Mouse (Mus musculus): ENCODE data around the gene Lhfpl3.
A peak's percentile ranks its signal among the peaks of the same experiment; 100 is the strongest.
"Not testable (repeated sequence)": the region's sequence is repeated elsewhere in the genome, so short reads cannot be mapped to it uniquely, and the experiment has no call there.

Lhfpl3 gene

GRCm38 (mm10) chr5:22745885-22746532 lies at the start of gene Lhfpl3:
TSS of gene Lhfpl3 (plus strand) at chr5:22746059.
- no peak for DNase-seq

GRCm38 (mm10) chr5:22706271-22706670 lies 39.6 kb upstream of the Lhfpl3 start:
- DNase-seq, result not testable (repeated sequence)

GRCm38 (mm10) chr5:22745529-22745884 lies 352 bp upstream of the Lhfpl3 start:
- no peak for DNase-seq

GRCm38 (mm10) chr5:22746533-22747021 lies 718 bp downstream of the Lhfpl3 start:
- no peak for DNase-seq

- no peak for DNase-seq
Measured at GRCm38 (mm10) chr5:22747305-22747704, 1.4 kb downstream of the Lhfpl3 start.

GRCm38 (mm10) chr5:22757261-22757660 lies 11.4 kb downstream of the Lhfpl3 start:
- no peak for DNase-seq

GRCm38 (mm10) chr5:22770726-22771125 lies 24.9 kb downstream of the Lhfpl3 start:
- no peak for DNase-seq

- DNase-seq, result no peak
Measured at GRCm38 (mm10) chr5:22795361-22795760, 49.5 kb downstream of the Lhfpl3 start.

GRCm38 (mm10) chr5:22813426-22813825 lies 67.6 kb downstream of the Lhfpl3 start:
- DNase-seq, result no peak

- DNase-seq, result no peak
Measured at GRCm38 (mm10) chr5:22829822-22830450, 84.1 kb downstream of the Lhfpl3 start.

- peak; percentile 8 for DNase-seq
Measured at GRCm38 (mm10) chr5:22851572-22851971, 105.7 kb downstream of the Lhfpl3 start.

GRCm38 (mm10) chr5:22853503-22853902 lies 107.6 kb downstream of the Lhfpl3 start:
- DNase-seq, result no peak

- DNase-seq, result no peak
Measured at GRCm38 (mm10) chr5:22856480-22856879, 110.6 kb downstream of the Lhfpl3 start.

- peak; percentile 2 for DNase-seq
Measured at GRCm38 (mm10) chr5:22861399-22861798, 115.5 kb downstream of the Lhfpl3 start.

GRCm38 (mm10) chr5:22869031-22869430 lies 123.2 kb downstream of the Lhfpl3 start:
- DNase-seq, result no peak

GRCm38 (mm10) chr5:22872417-22872816 lies 126.6 kb downstream of the Lhfpl3 start:
- no peak for DNase-seq

GRCm38 (mm10) chr5:22888345-22888744 lies 142.5 kb downstream of the Lhfpl3 start:
- no peak for DNase-seq

- DNase-seq, result no peak
Measured at GRCm38 (mm10) chr5:22889481-22889880, 143.6 kb downstream of the Lhfpl3 start.

- no peak for DNase-seq
Measured at GRCm38 (mm10) chr5:22897228-22897627, 151.4 kb downstream of the Lhfpl3 start.

GRCm38 (mm10) chr5:22897656-22898289 lies 151.9 kb downstream of the Lhfpl3 start:
- no peak for DNase-seq

GRCm38 (mm10) chr5:22898593-22898992 lies 152.7 kb downstream of the Lhfpl3 start:
- DNase-seq, result no peak

GRCm38 (mm10) chr5:22899913-22900312 lies 154.1 kb downstream of the Lhfpl3 start:
- DNase-seq, result no peak

- no peak for DNase-seq
Measured at GRCm38 (mm10) chr5:22917197-22917596, 171.3 kb downstream of the Lhfpl3 start.

- no peak for DNase-seq
Measured at GRCm38 (mm10) chr5:22926171-22926570, 180.3 kb downstream of the Lhfpl3 start.

Data from kidney, adult 11 months (tissue).